Mouse (Mus musculus) kidney, adult 8-10 months (tissue): ENCODE data around the gene Sipa1.

Source experiments
- DNase-seq, 2 experiments: peaks; one replicate each; pipeline ENCODE4 v3.0.0; 2022

The Sipa1 gene

GRCm38 (mm10) chr19:5686437-5686836 lies 22.9 kb upstream of the Sipa1 start:
- DNase-seq = no peak

- DNase-seq = no peak
Observed at GRCm38 (mm10) chr19:5685861-5686260, 22.4 kb upstream of the Sipa1 start.

GRCm38 (mm10) chr19:5685431-5685830 lies 21.9 kb upstream of the Sipa1 start:
- DNase-seq = no peak

GRCm38 (mm10) chr19:5684985-5685384 lies 21.5 kb upstream of the Sipa1 start:
- no peak for DNase-seq

GRCm38 (mm10) chr19:5684236-5684635 lies 20.7 kb upstream of the Sipa1 start:
- no peak for DNase-seq

GRCm38 (mm10) chr19:5680432-5680831 lies 16.9 kb upstream of the Sipa1 start:
- DNase-seq = no peak

- no peak for DNase-seq
Observed at GRCm38 (mm10) chr19:5668372-5668771, 4.9 kb upstream of the Sipa1 start.

- no peak for DNase-seq
Observed at GRCm38 (mm10) chr19:5666386-5666785, 2.9 kb upstream of the Sipa1 start.

- no peak for DNase-seq
Observed at GRCm38 (mm10) chr19:5665465-5665864, 2.0 kb upstream of the Sipa1 start.

- DNase-seq = no peak
Observed at GRCm38 (mm10) chr19:5664669-5665257, 1.3 kb upstream of the Sipa1 start.

- no peak for DNase-seq
Observed at GRCm38 (mm10) chr19:5662310-5662709, 1.2 kb downstream of the Sipa1 start.

GRCm38 (mm10) chr19:5660942-5661751 lies 2.4 kb downstream of the Sipa1 start:
- DNase-seq = peak; percentile 43 to 45

GRCm38 (mm10) chr19:5654720-5655298 lies 8.7 kb downstream of the Sipa1 start:
- no peak for DNase-seq

- DNase-seq = no peak
Observed at GRCm38 (mm10) chr19:5653969-5654719, 9.4 kb downstream of the Sipa1 start.

- DNase-seq = no peak
Observed at GRCm38 (mm10) chr19:5652570-5652969, 10.9 kb downstream of the Sipa1 start.

- no peak for DNase-seq
Observed at GRCm38 (mm10) chr19:5651502-5652274, 11.8 kb downstream of the Sipa1 start.

- peak; percentile 36 to 50 for DNase-seq
Observed at GRCm38 (mm10) chr19:5649298-5649741, 14.2 kb downstream of the Sipa1 start.

- peak; percentile 73 to 76 for DNase-seq
Observed at GRCm38 (mm10) chr19:5648401-5649297, 14.9 kb downstream of the Sipa1 start.

GRCm38 (mm10) chr19:5647791-5648190 lies 15.7 kb downstream of the Sipa1 start:
- no peak for DNase-seq

- DNase-seq = no peak
Observed at GRCm38 (mm10) chr19:5646731-5647330, 16.7 kb downstream of the Sipa1 start.

- no peak for DNase-seq
Observed at GRCm38 (mm10) chr19:5645280-5645679, 18.2 kb downstream of the Sipa1 start.
